Mouse (Mus musculus) activated CD4-positive, CD25-positive, alpha-beta regulatory T cell, adult 4 months (primary cell): ENCODE measurements around the gene Adap2. TPM values are rescaled to one million over a fixed set of nuclear protein-coding genes. Genes with fewer than 3 reads are reported as not detected.

ENCODE experiments used
- ATAC-seq: one replicate; pipeline ENCODE4 v1.8.0; 2017
- polyA plus RNA-seq, 2 experiments: library from polyadenylated mRNA; unstranded; fragments of 100-300 nt; shearing (Covaris generic); gene quantifications; one replicate each; pipeline ENCODE4 v1.2.1; 2017

The Adap2 gene
- polyA plus RNA-seq, 2 experiments from 2014 or later, result 0.54 TPM; not detected in 1

GRCm38 (mm10) chr11:80199773-80200172, 45.9 kb downstream of the Adap2 start:
- no peak for ATAC-seq

- no peak for ATAC-seq
Observed at GRCm38 (mm10) chr11:80200326-80200725, 46.4 kb downstream of the Adap2 start.

- ATAC-seq, result no peak
Observed at GRCm38 (mm10) chr11:80202296-80202695, 48.4 kb downstream of the Adap2 start.

- no peak for ATAC-seq
Observed at GRCm38 (mm10) chr11:80204037-80204436, 50.1 kb downstream of the Adap2 start.

GRCm38 (mm10) chr11:80204941-80205340, 51.0 kb downstream of the Adap2 start:
- no peak for ATAC-seq

- no peak for ATAC-seq
Observed at GRCm38 (mm10) chr11:80208465-80208859, 54.6 kb downstream of the Adap2 start.

GRCm38 (mm10) chr11:80208860-80209800, 55.2 kb downstream of the Adap2 start, which contains the start of gene Rhot1:
TSS of gene Rhot1 (plus strand) at chr11:80209019.
- ATAC-seq, result peak; percentile 94

GRCm38 (mm10) chr11:80210321-80210720, 56.4 kb downstream of the Adap2 start:
- ATAC-seq, result no peak

- ATAC-seq, result no peak
Observed at GRCm38 (mm10) chr11:80212282-80212681, 58.4 kb downstream of the Adap2 start.

GRCm38 (mm10) chr11:80215291-80215690, 61.4 kb downstream of the Adap2 start:
- ATAC-seq, result no peak

- ATAC-seq, result no peak
Observed at GRCm38 (mm10) chr11:80218657-80219293, 64.9 kb downstream of the Adap2 start.

Other genes starting within 250 kb of the Adap2 start
- gene Utp6, start 191.7 kb upstream of the Adap2 start, polyA plus RNA-seq, result 10 to 100 TPM; 37.9 to 38.9 TPM
- 10 to 100 TPM; 31.1 to 45.8 TPM for gene Suz12, start 161.0 kb upstream of the Adap2 start, polyA plus RNA-seq
- gene Crlf3, start 73.1 kb upstream of the Adap2 start, polyA plus RNA-seq, result 100 to 1,000 TPM; 125 to 169 TPM
- gene Atad5, start 64.7 kb upstream of the Adap2 start, polyA plus RNA-seq, result 1 to 10 TPM; 4.1 to 4.3 TPM
- gene Tefm, start 11.9 kb upstream of the Adap2 start, polyA plus RNA-seq, result 10 to 100 TPM; 25.7 to 28.8 TPM
- 1 to 10 TPM; 8.1 to 9.5 TPM for gene Rnf135, start 29.7 kb downstream of the Adap2 start, polyA plus RNA-seq
- 10 to 100 TPM; 23.8 to 29.7 TPM for gene Rhot1, start 54.9 kb downstream of the Adap2 start, polyA plus RNA-seq
- under 1 TPM; 0.17 to 0.48 TPM for gene Rhbdl3, start 146.8 kb downstream of the Adap2 start, polyA plus RNA-seq
- 10 to 100 TPM in 1 of 2 experiments, 1 to 10 TPM in 1; 9.3 to 17.7 TPM for gene 5730455P16Rik, start 223.9 kb downstream of the Adap2 start, polyA plus RNA-seq
- gene Zfp207, start 229.2 kb downstream of the Adap2 start, polyA plus RNA-seq, result 100 to 1,000 TPM; 296 to 314 TPM